Mouse (Mus musculus) liver, postnatal 0 days (tissue): Measurements from ENCODE around the gene Mgat4a.

ENCODE experiments used
- CTCF ChIP-seq: sonication (generic); IDR thresholded peaks from 2 replicates; pipeline ENCODE4 v1.5.1; 2016; ENCODE audit warnings: antibody characterized with exemption, low read depth
- EP300 ChIP-seq: IDR thresholded peaks from 2 replicates; pipeline ENCODE4 v1.6.1; 2016; ENCODE audit warnings: antibody characterized with exemption, low read depth, mild to moderate bottlenecking

GRCm38 (mm10) chr1:37484612-37485011, 56.2 kb downstream of the Mgat4a start:
- TF ChIP-seq CTCF (no peak), EP300 (no peak)
